Comparison of ENCODE assay signal across 1 mouse cellular context in the genomic region with DNA sequence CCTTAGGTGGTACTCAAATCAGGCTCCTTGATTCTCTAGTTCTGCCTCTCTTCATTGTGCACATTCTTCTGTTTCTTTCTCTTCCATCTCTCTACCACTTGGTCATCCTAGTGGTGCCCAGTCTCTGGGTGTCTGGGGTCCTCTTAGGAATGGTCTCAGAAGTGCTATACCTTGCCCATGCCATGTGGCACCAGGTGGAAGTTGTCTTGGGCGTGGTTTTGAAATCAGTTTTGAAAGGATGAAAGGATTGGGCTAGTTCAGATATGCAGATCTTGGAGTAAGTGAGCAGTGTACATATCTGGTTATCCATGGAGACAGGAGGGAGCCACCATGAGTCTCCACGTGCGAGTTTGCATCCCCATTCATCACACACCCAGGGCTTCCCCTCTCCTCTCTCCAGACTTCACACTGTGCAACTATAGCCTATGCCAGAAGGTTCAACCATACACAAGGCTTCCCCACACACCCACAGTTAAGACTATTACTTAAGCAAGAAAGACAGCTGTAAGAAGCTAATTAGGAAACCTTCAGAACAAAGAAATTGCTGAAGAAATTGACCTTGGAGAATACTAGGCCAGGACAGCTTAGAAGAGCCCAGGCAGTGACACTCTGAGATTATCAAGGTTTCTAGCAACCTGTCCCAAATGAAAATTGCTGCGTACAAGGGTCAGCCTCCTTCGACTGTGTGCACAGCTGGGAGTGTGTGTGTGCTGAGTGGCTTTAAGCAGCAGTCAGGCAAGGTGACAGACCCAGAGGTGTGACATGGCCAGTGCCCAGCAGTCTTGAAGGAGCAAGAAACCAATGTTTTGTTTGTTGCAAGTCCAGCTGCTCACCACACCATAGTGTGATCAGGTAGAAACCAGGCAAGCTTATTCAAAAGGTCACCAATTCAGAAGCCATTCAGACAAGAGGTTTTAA.
TF ChIP-seq lines count a peak whose summit lies in the region.

No protein-coding gene starts in this region.

TF ChIP-seq in MEL, 35 proteins besides CTCF, POLR2A, EP300 and RAD21:
- TF ChIP-seq POLR2AphosphoS2 (IDR thresholded peaks at IDR 0.05; ENCODE audit: low read length) (peak; percentile 43), MYC (IDR thresholded peaks at IDR 0.05; ENCODE audit: low read depth, low read length) (no peak)
